Mouse (Mus musculus): ENCODE measurements around the gene Ksr1.
A peak's percentile ranks its signal among the peaks of the same experiment; 100 is the strongest.

The Ksr1 gene

GRCm38 (mm10) chr11:78973381-78974150, 172.6 kb downstream of the Ksr1 start:
- peak; percentile 51 for DNase-seq

GRCm38 (mm10) chr11:78972811-78973351, 173.3 kb downstream of the Ksr1 start:
- peak; percentile 68 for DNase-seq

- DNase-seq: peak; percentile 18
Measured at GRCm38 (mm10) chr11:78972328-78972727, 173.9 kb downstream of the Ksr1 start.

GRCm38 (mm10) chr11:78971746-78972145, 174.5 kb downstream of the Ksr1 start:
- no peak for DNase-seq

- DNase-seq: no peak
Measured at GRCm38 (mm10) chr11:78971096-78971495, 175.1 kb downstream of the Ksr1 start.

GRCm38 (mm10) chr11:78968121-78968520, 178.1 kb downstream of the Ksr1 start:
- no peak for DNase-seq

GRCm38 (mm10) chr11:78967371-78967770, 178.8 kb downstream of the Ksr1 start:
- peak; percentile 76 for DNase-seq

All from embryo, embryonic 11 days (tissue).